Mouse (Mus musculus) macrophage (primary cell): ENCODE data around the gene Rnft1. TPM values are rescaled to one million over a fixed set of nuclear protein-coding genes. Genes with fewer than 3 reads are reported as not detected.

Experiments used
- H3K27ac ChIP-seq: fragments of 350-480 bp; formaldehyde crosslinking; 2 replicates; pipeline ENCODE4 v1.9.0; 2021
- H3K36me3 ChIP-seq: fragments of 350-480 bp; formaldehyde crosslinking; 2 replicates; pipeline ENCODE4 v1.9.0; 2021; ENCODE audit errors: inconsistent target
- H3K4me3 ChIP-seq: fragments of 350-480 bp; formaldehyde crosslinking; 2 replicates; pipeline ENCODE4 v1.9.0; 2021; ENCODE audit errors: inconsistent target
- H3K79me2 ChIP-seq: fragments of 350-480 bp; formaldehyde crosslinking; 2 replicates; pipeline ENCODE4 v1.9.0; 2021; ENCODE audit errors: inconsistent target
- WGBS: methylation state at CpG from one replicate; pipeline ENCODE4 v1.1.7; 2026; ENCODE audit warnings: inconsistent platforms; ENCODE audit not compliant: missing documents; 5-methylcytosine and 5-hydroxymethylcytosine counted together
- polyA plus RNA-seq: library from polyadenylated mRNA; stranded (reverse); fragments of 250-400 nt; gene quantifications from 3 replicates; pipeline ENCODE4 v1.2.4, GENCODE M21; 2018; ENCODE audit warnings: inconsistent platforms

The Rnft1 gene
- polyA plus RNA-seq, 1 experiment from 2014 or later, result 20.8 TPM

- no peak overlapping the region for H3K27ac ChIP-seq
- H3K4me3 ChIP-seq, result no peak overlapping the region
- peaks cover 93% of the 10 kb centered on the region for H3K79me2 ChIP-seq
- H3K36me3 ChIP-seq, result no peaks in the 10 kb centered on the region
- WGBS, result 78% methylated on average over 5 of the region's 6 CpGs
These were observed 55.4 kb downstream of the Rnft1 start for GRCm38 (mm10) chr11:86539716-86540475.

DNA sequence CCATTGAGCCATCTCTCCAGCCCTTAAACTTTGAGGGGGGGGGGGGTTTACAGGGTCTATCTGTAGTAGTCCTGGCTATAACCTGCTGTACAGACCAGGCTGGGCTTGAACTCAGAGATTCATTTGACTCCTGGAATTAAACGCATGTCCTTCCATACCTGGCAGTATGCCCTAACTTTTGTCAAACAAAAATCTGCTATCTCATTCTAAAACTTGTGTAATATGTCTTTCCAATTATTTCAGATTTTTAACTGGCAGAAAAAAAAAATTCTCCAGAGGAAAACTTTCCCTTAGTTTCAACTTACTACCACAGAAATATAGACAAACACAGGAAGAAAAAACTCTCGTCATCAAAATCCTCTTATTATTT, 56.0 kb downstream of the Rnft1 start:
- WGBS, result 83% methylated on average over 2 of the region's 2 CpGs
- H3K36me3 ChIP-seq, result no peaks in the 10 kb centered on the region
- H3K79me2 ChIP-seq, result peaks cover 88% of the 10 kb centered on the region
- no peak overlapping the region for H3K27ac ChIP-seq
- H3K4me3 ChIP-seq, result no peak overlapping the region

- Histone ChIP-seq H3K36me3 (no peaks in the 10 kb centered on the region), H3K4me3 (no peak overlapping the region), H3K79me2 (peaks cover 80% of the 10 kb centered on the region), H3K27ac (no peak overlapping the region)
- WGBS, result 93% methylated on average over 1 of the region's 1 CpGs
These were observed 58.4 kb downstream of the Rnft1 start for GRCm38 (mm10) chr11:86542851-86543250.

GRCm38 (mm10) chr11:86543960-86544638, 59.6 kb downstream of the Rnft1 start:
- no peaks in the 10 kb centered on the region for H3K36me3 ChIP-seq
- H3K4me3 ChIP-seq, result peak overlapping the region; percentile 58
- peaks cover 67% of the 10 kb centered on the region for H3K79me2 ChIP-seq
- WGBS, result under 1% methylated on average over 45 of the region's 50 CpGs
- peak overlapping the region; percentile 79; the same call in 1 of the 2 replicates for H3K27ac ChIP-seq

DNA sequence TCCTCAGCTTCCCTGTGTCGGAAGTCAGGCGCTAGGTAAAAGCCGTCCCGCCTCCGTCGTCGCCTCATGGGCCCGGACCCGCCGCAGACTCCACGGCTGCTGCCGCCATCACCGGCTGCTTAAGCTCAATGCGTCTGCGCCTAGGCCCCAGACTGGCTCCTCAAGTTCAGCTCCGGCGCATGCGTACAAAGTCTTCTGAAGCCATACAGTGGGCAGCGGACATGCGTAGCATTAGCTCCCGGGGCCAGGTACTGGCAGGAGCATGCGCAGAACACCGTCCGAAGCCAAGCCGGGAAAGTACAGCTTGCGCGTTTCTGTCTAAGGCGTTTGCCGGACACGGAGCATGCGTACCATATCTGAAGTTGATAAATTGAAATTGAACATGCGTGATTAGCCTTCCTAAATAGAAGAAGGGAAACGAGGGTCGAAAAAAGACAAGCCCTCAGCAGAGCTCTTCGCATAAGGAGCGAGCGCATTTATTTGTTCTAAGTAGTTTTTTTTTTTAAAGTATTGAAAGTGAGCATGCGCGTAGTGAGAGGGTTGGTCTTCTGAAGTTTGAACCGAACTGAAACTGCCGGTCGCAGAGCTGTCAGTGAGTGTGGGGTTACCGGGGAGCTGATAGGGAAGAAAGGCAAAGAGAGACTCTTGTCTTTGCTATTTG, 60.3 kb downstream of the Rnft1 start, which contains the start of the genes Rps6kb1 and Tubd1:
Gene Rps6kb1 (minus strand): TSS at position 167 of the 661 bp plus-strand sequence.
Gene Tubd1 (plus strand): TSS at position 353 of the 661 bp plus-strand sequence.
- Histone ChIP-seq H3K36me3 (no peaks in the 10 kb centered on the region), H3K79me2 (peaks cover 60% of the 10 kb centered on the region), H3K27ac (peak within 1 kb of the TSS; percentile 79), H3K4me3 (peak within 1 kb of the TSS; percentile 58)
- WGBS, result under 1% methylated on average over 43 of the region's 43 CpGs

DNA sequence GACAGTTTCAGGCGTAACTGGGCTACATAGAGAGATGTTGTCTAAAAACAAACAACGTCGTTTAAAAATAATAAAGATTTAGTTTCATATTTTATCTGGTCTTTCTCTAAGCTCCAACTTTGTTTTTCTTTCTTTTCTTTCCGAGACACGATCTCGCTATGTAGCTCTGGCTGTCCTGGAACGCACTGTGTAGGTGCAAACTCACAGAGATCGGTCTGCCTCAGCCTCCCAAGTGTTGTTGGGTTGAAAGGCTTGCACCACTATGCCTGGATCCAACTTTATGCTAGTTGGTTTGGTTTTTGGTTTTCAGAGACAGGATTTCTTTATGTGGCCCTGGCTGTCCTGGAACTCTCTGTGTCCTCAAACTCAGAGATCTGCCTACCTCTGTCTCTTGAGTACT, 61.1 kb downstream of the Rnft1 start:
- no peaks in the 10 kb centered on the region for H3K36me3 ChIP-seq
- peaks cover 53% of the 10 kb centered on the region for H3K79me2 ChIP-seq
- 74% methylated on average over 8 of the region's 8 CpGs for WGBS
- peak overlapping the region; percentile 79 for H3K27ac ChIP-seq
- peak overlapping the region; percentile 58 for H3K4me3 ChIP-seq

DNA sequence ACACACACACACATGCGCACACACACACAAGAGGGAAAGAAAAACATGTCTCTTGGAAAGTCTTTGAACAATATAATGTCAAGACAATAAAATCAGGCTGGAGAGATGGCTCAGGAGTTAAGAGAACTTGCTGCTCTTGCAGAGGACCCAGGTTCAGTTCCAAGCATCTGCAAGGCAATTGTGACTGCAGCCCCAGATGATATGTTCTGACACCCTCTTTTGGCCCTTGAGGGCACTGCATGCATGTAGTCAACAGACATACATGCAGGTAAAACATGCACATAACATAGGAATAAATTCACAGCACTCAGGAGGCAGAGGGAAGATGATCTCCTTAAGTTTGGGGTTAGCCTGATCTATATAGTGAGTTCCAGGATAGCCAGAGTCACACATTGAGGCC, 63.0 kb downstream of the Rnft1 start:
- H3K79me2 ChIP-seq, result peaks cover 34% of the 10 kb centered on the region
- 86% methylated on average over 1 of the region's 1 CpGs for WGBS
- no peak overlapping the region for H3K4me3 ChIP-seq
- H3K36me3 ChIP-seq, result no peaks in the 10 kb centered on the region
- H3K27ac ChIP-seq, result no peak overlapping the region

Other genes starting within 250 kb of the Rnft1 start
- gene Ints2, start 227.1 kb upstream of the Rnft1 start, polyA plus RNA-seq, result 5.0 to 12.1 TPM (median 9.0 TPM) in 3 replicates
- gene Med13, start 127.1 kb upstream of the Rnft1 start, polyA plus RNA-seq, result 16.0 to 22.3 TPM (median 17.4 TPM) in 3 replicates
- gene Rps6kb1, start 60.1 kb downstream of the Rnft1 start, polyA plus RNA-seq, result 14.6 to 22.7 TPM (median 16.3 TPM) in 3 replicates
- 4.1 to 5.8 TPM (median 4.5 TPM) in 3 replicates for gene Tubd1, start 60.3 kb downstream of the Rnft1 start, polyA plus RNA-seq
- gene Vmp1, start 199.2 kb downstream of the Rnft1 start, polyA plus RNA-seq, result 100 to 184 TPM (median 127 TPM) in 3 replicates
- gene Ptrh2, start 199.3 kb downstream of the Rnft1 start, polyA plus RNA-seq, result 4.8 to 8.1 TPM (median 5.8 TPM) in 3 replicates